Mouse (Mus musculus): ENCODE data around the gene Setd4.

Gene Setd4

DNA sequence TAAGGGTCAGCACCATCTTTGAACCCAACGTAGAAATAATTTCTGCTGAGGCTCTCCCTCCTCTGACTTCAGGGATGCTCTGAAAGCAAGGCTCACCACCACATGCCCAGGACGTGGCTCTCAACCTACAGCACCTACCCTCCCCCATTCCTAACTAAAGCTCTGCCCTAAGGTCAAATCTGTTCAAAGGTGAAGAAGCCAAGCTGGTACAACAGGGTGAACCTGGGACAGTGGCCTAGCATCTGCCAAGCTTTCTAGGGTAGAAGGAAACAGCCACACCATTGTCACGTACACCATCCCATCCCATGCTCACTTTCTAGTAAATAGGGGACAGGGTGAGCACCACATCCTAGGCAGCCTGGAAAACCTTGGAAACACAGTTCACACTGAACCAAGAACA lies 11.2 kb downstream of the Setd4 start:
- no peak for DNase-seq (ENCODE audit: low spot score in 2 of 2)

DNA sequence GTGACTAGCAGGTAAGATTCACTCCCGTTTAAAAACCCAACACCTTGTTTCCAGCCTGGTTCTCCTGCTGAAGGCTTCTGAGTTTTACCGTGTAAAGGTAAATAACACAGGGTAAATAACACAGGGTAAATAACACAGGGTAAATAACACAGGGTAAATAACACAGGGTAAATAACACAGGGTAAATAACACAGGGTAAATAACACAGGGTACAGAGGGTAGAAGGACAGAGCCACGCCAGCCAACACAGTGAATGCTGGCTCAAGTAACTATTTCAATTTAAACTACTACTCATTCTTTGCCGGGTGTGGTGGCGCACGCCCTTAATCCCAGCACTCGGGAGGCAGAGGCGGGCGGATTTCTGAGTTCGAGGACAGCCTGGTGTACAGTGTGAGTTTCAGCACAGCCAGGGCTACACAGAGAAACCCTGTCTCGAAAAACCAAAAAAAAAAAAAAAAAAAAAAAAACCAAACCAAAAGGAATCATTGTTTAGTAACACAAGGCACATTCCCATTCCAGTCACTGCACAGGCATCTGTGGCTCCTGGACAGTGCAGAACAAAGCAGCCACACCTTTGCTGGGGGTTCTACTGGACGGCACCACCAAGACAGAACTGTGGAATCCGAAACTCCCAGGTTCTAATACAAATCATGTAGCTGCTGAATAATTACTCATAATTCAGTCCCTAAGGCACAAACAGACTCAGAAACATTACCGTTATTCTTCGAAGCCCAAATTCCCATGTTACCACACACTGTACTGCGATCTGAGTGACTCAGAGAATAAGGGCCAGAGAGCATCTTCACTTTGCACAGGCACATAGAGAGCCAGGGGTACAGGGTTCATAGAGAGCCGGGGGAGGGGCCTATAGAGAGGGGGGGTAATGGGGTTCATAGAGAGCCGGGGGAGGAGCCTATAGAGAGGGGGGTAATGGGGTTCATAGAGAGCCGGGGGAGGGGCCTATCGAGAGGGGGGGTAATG lies 12.1 kb downstream of the Setd4 start:
- no peak for DNase-seq (ENCODE audit: low spot score in 2 of 2)

DNA sequence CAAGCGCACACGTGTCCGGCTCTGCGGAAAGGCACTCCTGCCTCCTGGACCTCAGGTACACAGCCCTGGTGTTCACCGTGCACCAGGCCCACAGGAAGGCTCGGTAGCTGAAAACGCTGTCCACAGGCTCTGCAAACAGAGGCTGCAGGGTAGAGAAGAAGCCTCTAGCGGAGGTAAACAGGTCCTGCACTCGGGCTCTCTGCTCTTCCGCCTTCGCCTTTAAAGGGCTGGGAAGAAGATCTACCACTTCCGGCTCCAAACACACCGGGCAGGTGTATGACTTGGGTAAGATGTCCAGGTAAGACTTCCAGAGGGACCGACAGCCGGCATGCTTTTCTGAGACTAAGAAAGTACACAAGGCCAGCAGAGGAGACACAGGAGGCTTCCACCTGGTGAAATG lies 12.9 kb downstream of the Setd4 start:
- DNase-seq (ENCODE audit: low spot score in 2 of 2) = no peak

DNA sequence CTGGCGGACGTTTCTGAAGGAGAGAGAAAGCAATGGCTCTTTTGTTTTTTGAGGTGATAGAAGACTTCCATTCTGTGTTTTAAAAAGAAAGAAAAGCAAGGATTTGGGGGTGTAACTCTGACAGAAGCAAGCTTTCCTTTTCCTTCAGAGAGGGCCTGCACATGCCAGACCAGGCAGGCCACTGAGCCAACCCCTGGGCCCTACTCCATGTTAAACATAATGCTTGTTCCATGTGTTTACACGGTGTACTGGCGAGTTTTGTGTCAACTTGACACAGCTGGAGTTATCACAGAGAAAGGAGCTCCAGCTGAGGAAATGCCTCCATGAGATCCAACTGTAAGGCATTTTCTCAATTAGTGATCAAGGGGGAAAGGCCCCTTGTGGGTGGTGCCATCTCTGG lies 15.6 kb downstream of the Setd4 start:
- no peak for DNase-seq (ENCODE audit: low spot score in 2 of 2)

DNA sequence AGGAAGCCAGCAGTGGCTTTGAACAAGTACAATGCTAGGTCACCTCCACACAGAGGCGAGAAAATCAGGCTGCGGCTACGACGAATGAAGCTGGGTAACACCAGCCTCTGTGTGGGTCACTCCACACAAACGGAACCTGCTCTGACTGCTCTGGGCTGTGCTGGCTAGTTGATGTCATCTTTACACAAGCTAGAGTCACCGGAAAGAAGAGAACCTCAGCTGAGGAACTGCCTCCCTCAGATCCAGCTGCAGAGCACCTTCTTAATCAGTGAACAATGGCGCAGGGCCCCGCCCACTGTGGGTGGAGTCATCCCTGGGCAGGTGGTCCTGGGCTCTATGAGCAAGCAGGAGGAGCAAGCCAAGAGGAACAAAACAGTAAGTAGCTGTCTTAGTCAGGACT lies 17.5 kb downstream of the Setd4 start:
- DNase-seq (ENCODE audit: low spot score in 2 of 2) = no peak

DNA sequence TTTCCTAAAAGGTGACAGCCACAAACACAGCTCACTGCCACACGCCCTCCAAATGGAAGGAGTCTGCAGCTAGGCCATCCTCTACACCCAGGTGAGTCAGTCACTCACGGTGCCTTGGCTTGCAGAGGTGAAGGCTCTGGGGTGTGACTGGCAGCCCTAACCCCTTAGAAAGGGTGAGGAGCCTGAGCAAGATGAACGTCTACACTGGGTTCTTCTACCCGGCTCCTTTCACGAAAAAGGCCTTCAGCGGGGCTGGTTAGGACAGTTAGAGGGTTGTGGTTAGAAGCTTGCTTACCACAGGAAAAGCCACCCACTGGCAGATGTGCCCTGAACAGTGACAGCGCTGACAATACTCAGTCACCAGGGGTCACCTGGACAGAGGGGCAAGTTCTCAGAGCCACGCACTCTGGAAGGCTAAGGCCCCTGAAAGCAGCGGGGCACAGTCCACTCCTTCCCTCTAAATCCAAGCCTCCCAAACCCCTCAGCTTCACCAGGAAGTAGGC lies 18.1 kb downstream of the Setd4 start:
- no peak for DNase-seq (ENCODE audit: low spot score in 2 of 2)

DNA sequence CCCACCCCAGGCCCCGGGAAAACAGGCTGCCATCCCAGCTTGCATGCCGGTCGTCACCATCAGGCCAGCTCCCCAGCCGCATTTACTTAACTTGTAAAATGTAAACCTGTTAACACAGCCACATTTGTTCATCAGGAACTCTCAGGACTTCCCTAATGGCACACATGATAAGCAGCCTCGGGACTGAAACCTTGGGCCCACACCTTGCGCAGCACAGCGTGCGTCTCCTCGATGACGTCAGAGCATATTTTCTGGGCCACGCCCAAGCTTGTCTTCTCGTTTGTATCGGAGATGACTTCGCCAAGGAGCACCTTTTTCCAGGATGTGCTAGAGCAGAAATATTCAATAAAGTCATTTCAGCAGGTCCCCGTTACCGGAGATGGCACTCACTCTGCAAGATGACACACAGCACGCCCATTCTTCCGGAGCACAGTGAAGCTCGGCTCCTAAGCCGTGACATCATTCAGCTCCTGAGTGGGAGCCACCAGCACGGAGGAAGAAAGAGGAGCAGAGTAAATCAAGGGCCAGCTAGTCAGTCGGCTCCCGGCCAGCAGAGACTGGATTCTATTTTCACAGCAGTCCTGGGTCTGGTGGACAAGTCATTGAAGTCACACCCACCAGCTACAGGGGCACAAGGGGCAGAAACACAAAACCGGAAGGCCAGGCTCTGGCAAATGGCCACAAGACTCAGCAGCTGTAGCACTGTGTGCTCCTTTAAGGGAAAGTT lies 18.7 kb downstream of the Setd4 start:
- no peak for DNase-seq (ENCODE audit: low spot score in 2 of 2)

DNA sequence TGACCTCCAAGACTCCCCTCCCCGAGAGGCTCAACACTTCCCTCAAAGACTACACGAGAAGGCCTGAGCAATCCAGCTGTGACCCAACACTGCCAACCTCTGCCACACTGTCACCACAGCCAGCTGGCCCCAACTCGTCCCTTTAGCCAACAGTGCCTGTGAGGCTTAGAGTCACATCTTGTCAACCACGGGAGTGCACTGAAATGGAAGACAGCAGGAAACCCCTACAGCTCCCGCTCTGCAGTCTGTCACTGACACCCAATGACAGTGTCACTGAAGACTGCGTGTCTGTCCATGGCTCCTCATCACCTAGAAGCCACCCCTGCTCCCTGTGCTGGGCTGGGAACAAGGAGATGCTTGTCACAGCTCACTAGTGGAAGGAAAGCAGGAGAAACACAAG lies 22.7 kb downstream of the Setd4 start:
- no peak for DNase-seq (ENCODE audit: low spot score in 2 of 2)

DNA sequence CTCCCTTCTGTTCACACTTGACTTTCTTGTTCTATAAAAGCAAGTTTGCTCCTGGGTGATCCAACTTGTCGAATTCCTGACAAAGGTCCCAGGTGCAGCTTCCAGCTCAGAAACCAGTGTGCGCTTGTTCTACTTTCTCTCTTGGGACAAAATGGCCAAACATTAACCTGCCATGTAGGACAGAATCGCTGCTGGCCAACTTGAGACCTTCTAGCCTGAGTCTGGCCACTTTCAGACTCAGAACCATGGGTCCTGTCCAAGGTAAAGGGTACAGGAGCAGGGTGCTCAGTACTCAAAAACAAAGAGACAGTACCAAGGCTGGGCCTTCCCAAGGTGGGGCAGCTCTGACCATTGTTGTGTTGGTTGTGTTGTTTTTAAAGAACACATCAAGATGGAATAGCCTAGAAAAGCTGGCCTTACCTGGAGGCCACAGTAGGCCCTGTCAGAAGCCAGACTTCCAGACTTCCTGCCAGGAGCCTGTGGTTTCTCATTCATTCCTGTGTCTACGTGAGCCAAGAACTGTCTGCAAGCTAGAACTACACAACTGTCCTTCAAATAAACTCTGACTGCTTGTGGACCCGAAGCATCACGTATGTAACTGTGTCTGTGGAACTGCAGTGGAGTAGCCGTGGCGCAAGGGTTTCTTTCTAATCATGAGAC lies 25.4 kb downstream of the Setd4 start:
- DNase-seq (ENCODE audit: low spot score in 2 of 2) = no peak

DNA sequence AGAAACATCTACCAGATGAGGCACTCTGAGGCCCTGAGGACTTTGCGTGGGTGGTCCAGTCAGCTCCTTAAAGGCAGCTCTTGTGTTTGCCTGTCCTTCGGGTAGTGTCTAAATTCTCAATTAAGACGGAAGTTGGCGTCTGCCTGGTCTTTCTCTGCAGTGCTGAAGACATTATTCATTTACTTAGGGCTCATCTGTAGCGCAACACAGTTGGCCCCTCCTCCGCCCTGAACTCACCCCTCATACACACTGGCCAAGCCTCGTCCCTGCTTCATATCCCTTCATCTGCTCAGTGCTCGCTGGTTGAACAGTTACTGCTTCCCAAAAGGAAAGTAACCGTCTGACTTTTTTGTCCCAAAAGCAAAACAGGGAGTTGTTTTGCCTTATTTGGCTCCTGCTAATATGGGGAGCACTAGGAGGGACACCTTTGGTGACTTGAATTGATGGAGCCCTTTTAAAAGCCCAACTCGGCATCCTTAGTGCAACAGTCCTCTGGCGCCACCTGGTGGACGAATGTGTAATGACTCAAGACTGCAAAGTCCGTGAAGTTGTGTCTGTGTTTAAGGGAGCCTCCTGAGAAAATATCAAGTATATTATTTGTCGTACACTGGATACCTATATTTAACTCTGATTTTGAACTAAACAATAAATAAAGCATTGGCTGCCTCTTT lies 27.3 kb downstream of the Setd4 start:
- peak; percentile 83 to 88 for DNase-seq (ENCODE audit: low spot score in 2 of 2)

DNA sequence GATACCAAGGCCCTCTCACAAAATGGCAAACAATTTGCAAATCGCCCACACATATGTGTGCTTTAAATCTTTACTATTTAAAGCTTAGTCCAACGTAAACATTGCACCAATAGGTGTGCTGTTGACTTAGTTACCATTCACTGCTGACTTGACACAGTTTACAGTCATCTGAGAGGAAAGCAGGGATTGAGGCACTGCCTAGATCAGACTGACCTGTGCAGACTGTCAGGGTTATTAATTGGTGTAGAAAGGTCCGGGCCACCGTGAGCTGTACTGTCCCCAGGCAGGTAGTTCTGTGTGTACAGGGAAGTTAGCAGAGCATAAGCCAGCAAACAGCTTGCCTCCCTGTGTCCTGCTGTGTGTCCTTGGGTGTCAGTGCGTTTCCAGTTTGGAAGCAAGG lies 28.3 kb downstream of the Setd4 start:
- DNase-seq (ENCODE audit: low spot score in 2 of 2) = no peak

DNA sequence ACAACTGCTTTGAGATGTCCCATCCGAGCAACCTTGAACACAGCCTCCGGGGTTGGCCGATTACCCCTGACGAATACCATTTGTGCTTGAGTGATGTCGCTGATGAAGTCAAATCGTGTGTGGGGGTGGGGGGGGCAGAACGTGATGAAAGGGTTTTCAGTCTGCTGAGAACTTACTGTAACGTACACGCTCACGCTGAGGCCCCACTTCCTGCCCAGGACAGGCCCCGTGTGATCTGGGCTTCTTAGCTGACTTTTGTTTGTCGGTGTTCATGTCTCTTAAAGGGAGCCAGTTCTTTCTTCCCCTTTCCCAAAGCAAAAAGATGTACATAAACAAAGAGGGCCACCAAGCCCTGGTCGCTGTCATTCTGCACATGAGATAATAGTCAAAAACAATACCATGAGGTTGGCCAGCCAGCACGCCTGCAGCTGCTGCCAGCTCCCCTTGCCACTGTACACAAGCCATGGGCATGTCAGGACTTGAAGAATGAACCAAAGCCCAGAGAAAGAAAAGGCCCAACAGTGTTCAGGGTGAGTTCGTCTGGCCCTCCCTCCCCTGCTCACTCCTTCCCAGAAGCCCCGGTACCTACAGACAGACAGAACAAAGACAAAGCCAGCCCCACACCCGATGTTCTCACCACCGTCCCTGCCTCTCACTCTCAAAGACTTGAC lies 29.2 kb downstream of the Setd4 start:
- DNase-seq (ENCODE audit: low spot score in 2 of 2) = no peak

DNA sequence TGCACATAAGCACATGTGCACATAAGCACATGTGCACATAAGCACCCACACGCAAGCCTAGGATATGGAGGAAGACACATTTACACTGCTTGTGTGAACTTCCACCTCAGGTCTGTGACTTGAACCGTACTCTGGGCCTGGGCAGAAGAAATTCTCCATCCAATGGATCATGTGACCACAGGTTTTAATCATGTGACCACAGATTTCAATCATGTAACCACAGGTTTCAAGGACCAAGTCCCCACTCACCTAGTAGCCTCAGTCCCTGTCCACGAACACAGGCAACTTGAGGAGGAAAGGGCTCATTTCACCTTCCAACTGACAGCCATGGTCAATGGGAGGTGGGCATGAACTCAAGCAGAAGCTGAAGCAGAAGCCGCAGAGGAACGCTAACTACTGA lies 30.4 kb downstream of the Setd4 start:
- no peak for DNase-seq (ENCODE audit: low spot score in 2 of 2)

DNA sequence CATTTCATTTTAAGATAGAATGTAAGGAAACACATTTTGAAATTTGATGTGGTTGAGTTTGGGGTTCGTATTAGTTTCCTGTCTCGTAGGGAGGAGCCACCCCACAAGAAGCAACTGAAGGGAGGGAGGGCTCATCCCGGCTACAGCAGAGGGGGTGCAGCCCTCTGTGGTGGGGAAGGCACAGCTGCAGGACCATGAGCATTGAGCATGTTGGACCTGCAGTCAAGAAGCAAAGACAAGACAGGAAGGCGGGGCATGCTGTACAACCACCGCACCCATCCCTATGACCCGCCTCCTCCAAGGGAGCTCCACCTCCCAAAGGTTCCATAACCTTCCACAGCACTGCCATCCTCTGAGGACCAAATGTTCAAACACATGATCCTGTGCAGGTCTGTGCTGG lies 31.5 kb downstream of the Setd4 start:
- DNase-seq (ENCODE audit: low spot score in 2 of 2) = no peak

DNA sequence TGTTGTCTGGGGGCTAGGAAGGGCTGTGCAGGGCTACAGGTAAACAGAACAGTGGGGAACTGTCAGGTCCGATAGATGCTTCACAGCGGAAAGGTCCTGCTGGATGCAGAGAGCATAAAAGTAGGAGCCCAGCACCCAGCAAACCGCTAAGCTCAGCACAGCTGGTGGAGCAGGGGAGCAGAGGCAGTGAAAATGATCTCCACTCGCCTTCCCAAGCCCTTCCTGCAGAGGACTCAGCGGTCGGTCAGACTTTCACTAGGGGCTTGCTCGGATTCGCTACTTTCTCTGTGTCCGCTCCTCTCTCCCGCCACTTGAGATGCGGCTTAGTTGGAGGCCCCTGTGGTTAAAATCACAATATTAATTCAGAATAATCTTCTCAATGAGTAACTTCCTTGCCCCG lies 45.4 kb downstream of the Setd4 start:
- no peak for DNase-seq (ENCODE audit: low spot score in 2 of 2)

DNA sequence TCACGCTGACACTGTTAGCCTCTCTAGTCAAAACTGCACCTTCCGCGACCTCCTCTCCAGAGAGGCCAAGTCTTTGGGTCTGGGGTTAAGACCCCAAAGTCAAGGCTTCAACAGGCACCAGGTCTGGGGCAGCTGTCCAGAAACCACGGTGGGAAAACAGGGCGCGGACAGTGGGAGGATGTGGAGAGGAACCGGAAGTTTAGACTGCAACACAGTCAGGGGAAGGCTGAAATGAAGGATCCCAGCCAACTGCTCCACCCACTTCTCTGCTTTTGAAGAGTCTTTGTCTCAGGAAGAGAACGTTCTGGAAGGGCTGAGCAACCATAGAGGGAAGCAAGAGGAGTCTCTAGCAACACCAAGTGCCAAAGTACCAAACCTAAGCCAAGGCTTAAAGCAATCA lies 46.2 kb downstream of the Setd4 start:
- DNase-seq (ENCODE audit: low spot score in 2 of 2) = no peak

DNA sequence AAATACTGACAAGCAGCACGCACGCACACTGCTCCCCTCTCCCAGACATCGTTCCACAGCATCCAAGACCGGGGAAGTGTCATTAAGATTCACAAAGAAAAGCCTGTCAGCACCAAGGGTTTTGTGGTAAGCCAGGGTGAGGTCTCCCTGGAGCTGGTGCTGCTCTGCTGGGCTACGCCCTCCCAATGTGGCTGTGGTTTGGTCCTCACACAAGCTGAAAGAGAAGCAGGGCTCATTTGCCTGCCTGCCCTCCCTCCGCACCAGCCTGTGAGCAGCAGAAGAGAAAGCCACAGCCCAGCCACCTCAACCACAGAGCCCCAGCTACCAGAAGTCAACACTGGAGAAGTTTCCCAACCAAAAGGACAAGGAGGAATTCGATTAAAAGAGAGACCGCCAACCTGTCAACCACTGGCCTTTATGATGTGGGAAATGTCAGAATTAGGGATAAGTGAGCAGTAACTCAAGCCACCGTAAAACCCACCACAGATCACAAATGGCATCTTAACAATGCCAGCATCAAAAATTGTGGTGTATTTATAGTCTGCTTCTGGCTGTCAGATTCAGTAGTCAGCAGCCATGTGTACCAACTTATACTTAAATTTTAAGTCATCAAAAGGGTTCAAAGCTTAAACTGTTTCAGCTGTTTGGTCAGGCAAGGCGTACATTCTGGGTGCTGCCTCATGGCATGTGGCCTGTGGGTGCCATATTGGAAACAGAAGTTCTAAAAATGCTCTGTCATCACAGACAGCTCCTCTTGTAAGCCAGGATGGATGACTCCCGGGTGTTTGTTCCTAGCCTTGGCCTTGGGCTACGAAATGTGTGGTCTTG lies 51.0 kb downstream of the Setd4 start:
- DNase-seq (ENCODE audit: low spot score in 2 of 2) = no peak

DNA sequence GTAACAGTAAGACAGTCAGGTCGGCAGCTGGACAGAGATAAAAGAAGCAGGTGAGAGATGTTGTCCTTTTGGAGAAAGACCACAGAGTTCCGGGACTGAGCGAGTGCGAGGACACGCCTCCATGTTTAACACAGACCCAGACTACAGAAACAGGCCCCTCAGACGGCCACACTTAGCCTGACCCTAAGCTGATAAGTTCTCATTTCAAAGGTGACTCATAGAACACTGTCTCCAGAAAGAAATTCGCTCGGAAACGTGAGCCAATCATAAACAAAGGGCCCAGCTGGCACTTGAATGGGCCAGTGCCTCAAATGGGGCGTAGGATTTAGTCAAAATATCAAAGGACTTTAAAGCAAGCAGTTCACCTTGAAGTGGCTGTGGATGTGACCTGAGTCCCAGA lies 54.6 kb downstream of the Setd4 start:
- no peak for DNase-seq (ENCODE audit: low spot score in 2 of 2)

DNA sequence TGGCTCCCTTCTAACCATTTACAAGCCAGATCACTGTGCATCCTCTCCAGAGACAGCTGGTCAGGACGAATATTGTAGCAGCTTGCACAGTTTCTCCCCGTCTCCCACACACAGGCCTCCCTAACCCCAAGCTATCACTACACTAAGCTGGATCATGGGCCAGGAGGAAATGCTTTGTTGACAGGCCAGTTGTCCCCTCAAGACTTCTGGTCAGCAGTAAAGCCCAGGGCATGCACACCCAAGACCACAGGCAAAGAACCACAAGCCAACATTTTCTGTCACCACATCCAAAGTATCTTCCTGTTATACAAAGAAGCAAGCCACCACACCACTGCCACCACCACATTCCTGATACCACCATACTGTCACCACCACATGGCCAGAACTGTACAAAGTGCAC lies 55.8 kb downstream of the Setd4 start:
- DNase-seq (ENCODE audit: low spot score in 2 of 2) = no peak

DNA sequence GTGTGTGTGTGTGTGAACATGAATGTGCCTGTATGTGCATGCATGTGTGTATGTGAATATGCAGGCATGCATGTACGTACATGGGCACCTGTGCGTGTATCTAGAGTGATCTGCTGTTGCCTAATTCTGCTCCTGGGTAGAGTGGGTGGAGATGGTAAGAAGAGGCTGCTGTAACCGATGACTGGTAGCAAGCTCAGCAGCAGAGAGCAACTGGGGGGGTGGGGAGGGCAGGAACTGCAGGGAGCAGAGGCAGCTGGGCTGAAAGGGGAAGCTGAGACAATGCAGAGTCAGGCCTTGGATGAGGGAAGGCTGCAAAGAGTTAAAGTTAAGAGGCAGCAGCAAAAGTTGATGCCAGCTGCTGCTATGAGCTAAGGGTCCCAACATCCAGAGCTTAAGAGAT lies 56.7 kb downstream of the Setd4 start:
- DNase-seq (ENCODE audit: low spot score in 2 of 2) = no peak

Measured in frontal cortex, postnatal 36 days (tissue).